Mouse (Mus musculus): ENCODE results near the gene Kiss1.

GRCm38 (mm10) chr1:133371431-133371830 lies 49.8 kb downstream of the Kiss1 start:
- TF ChIP-seq CTCF (IDR thresholded peaks at IDR 0.05; ENCODE audit: low read depth, low read length) (no peak), POLR2A (IDR thresholded peaks at IDR 0.05; ENCODE audit: borderline replicate concordance, low read depth, low read length) (no peak)

Data from bone marrow macrophage, adult 2 months (primary cell).